Mouse (Mus musculus) E14TG2a.4 (cell line): ENCODE measurements at regions not wholly inside any gene's neighbourhood (a gene's known extent, or its start where the extent isn't known, plus 50 kb on each side); places are given as distances from the start of the nearest gene placed in this dataset.

Source experiments
- CTCF ChIP-seq: conservative IDR thresholded peaks from 2 replicates; pipeline ENCODE4 v1.5.1; 2014; ENCODE audit warnings: low read length
- POU5F1 ChIP-seq: IDR thresholded peaks from 2 replicates; pipeline ENCODE4 v1.6.1; 2014; ENCODE audit warnings: low read length, borderline replicate concordance

GRCm38 (mm10) chr9:69899371-69899770, 89.9 kb upstream of the Bnip2 start:
- TF ChIP-seq CTCF (peak; percentile 32), POU5F1 (no peak)
